Mouse (Mus musculus) layer of hippocampus, adult 18-20 months (tissue): ENCODE measurements around the gene Shkbp1. TPM values are rescaled to one million over a fixed set of nuclear protein-coding genes. Genes with fewer than 3 reads are reported as not detected.

Experiments
- DNase-seq, 2 experiments: peaks; one replicate each; pipeline ENCODE4 v3.0.0; 2022; ENCODE audit warnings: low spot score in 2 of 2
- total RNA-seq, 2 experiments: library from RNA; stranded (reverse); gene quantifications; 2 replicates each; pipeline ENCODE4 v1.2.3; 2021

Gene Shkbp1
- total RNA-seq, 2 experiments from 2014 or later: 25.8 to 28.2 TPM

GRCm38 (mm10) chr7:27311651-27312284 lies 44.1 kb downstream of the Shkbp1 start:
- no peak for DNase-seq

GRCm38 (mm10) chr7:27310996-27311535 lies 44.8 kb downstream of the Shkbp1 start:
- no peak for DNase-seq

GRCm38 (mm10) chr7:27310306-27310705 lies 45.5 kb downstream of the Shkbp1 start:
- DNase-seq: no peak

- no peak for DNase-seq
Observed at GRCm38 (mm10) chr7:27309832-27310231, 46.0 kb downstream of the Shkbp1 start.

GRCm38 (mm10) chr7:27308821-27309549 lies 46.8 kb downstream of the Shkbp1 start:
- no peak for DNase-seq

- no peak for DNase-seq
Observed at GRCm38 (mm10) chr7:27307551-27307950, 48.3 kb downstream of the Shkbp1 start.

- DNase-seq: no peak
Observed at GRCm38 (mm10) chr7:27306161-27307160, 49.4 kb downstream of the Shkbp1 start.

DNA sequence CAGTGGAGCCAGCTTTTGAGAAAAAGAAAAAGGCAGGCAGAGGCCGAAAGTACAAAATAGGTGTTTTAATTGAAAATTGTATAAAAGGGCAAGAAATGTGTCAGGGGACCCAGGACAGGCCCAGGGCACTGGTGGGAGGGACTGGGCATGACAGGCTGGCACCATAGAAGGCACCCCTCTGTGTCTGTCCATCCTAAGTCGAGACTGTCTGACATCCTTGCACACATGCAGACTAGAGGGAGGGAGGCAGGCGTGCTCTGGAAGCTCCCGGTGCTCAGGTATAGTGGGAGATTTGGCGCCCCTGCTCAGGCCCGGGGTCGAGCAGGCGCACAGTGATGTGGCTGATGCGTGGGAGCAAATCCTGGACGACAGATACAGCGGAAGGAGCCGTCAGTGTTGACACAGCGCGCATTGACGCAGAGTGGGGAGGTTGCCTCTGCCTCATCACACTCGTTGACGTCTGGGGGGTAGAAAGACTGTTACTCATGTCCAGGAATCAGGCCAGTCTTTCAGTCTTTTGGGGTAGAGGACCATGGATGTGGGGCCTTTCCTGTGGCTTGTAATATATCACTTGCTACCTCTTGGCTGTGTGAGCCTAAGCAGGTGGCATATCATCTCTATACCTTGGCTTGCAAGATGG lies 50.6 kb downstream of the Shkbp1 start:
- DNase-seq: no peak

- DNase-seq: peak; percentile 48 to 80
Observed at GRCm38 (mm10) chr7:27302172-27302571, 53.6 kb downstream of the Shkbp1 start.

DNA sequence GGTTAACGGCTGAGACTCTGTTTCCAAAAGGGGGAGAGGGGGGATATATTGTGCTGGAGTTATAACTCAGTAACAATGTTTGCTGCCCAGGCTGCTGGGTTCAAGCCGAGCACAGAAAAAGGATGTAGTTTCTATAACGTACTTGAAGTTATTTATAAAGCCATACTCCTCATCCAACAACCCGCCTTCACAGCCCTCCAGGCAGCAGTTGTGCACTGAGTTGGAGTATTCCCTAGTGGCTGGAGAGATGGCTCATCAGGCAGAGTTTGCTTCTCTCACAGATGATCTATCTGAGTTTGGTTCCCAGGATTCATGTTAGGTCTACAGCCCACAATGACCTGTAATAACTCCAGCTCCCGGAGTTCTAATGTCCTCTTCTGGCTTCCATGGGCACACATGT lies 55.0 kb downstream of the Shkbp1 start:
- no peak for DNase-seq

GRCm38 (mm10) chr7:27300351-27300750 lies 55.5 kb downstream of the Shkbp1 start:
- DNase-seq: no peak

DNA sequence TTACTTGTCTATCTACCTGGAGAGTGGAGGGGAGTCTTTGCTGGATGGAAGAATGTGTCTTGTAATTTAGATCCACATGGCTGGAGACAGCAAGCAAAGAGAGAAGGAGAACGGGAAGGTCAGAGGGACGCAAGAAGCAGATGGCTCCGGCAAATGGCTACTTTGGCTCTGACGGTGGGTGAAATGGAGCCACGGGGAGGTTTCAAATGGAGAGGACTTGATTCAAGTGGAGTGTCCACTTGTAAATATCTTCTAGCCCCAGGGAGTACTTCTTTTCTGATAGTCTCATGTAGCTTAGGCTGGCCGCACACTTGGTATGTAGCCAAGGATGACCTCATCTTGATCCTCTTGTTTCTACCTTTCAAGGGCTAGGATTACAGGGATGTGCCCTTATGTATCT lies 57.0 kb downstream of the Shkbp1 start:
- DNase-seq: no peak

GRCm38 (mm10) chr7:27298033-27298610 lies 57.7 kb downstream of the Shkbp1 start:
- no peak for DNase-seq

DNA sequence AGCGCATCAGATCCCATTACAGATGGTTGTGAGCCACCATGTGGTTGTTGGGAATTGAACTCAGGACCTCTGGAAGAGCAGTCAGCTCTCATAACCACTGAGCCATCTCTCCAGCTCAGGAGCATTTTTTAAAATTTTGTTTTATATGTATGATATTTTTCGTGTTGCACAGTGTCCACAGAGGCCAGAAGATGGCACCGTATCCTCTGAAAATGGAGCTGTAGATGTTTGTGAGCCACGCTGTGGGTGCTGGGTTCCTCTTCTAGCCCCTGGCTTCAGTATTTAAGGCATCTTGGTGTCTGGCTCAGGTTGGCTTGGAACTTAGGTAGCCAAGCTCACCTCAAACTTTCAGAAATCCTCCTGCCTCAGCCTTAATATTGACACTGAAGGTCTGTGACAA lies 59.3 kb downstream of the Shkbp1 start:
- no peak for DNase-seq

DNA sequence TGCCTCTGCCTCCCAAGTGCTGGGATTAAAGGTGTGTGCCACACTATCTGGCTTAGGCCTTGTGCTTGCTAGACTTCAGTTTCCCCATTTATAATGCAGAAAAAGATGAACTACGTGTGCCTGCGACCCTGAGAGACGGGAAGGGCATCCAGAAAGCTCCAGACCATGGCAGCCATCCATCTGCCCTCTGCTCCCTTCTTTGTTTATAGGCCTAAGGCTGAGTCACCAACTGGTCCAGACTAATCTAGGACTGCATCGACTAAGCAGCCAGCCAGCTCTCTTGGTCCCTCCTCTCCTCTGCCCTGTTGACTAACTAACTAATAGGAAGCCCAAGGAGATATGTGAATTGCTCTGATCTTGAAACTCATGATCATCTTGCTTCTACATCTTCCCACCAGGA lies 59.9 kb downstream of the Shkbp1 start:
- no peak for DNase-seq

Other genes starting within 250 kb of the Shkbp1 start
- not detected for gene Cyp2f2, start 236.1 kb downstream of the Shkbp1 start, total RNA-seq
- gene Cyp2t4, start 202.3 kb downstream of the Shkbp1 start, total RNA-seq: not detected
- 100 to 1,000 TPM; 106 to 110 TPM for gene Egln2, start 189.2 kb downstream of the Shkbp1 start, total RNA-seq
- gene Rab4b, start 177.1 kb downstream of the Shkbp1 start, total RNA-seq: 10 to 100 TPM; 88.4 to 94.7 TPM
- gene Gm21983, start 174.9 kb downstream of the Shkbp1 start, total RNA-seq: not detected
- 1 to 10 TPM in 1 of 2 experiments, under 1 TPM in 1; 0.62 to 2.0 TPM for gene Mia, start 174.9 kb downstream of the Shkbp1 start, total RNA-seq
- gene BC024978, start 160.2 kb downstream of the Shkbp1 start, total RNA-seq: 10 to 100 TPM; 20.6 to 23.8 TPM
- gene Snrpa, start 159.7 kb downstream of the Shkbp1 start, total RNA-seq: 10 to 100 TPM; 90.9 to 95.3 TPM
- 10 to 100 TPM; 10.6 TPM for gene Itpkc, start 127.4 kb downstream of the Shkbp1 start, total RNA-seq
- gene Coq8b, start 123.0 kb downstream of the Shkbp1 start, total RNA-seq: 10 to 100 TPM; 32.7 to 40.7 TPM
- gene Numbl, start 97.6 kb downstream of the Shkbp1 start, total RNA-seq: 100 to 1,000 TPM; 141 to 149 TPM
- gene Ltbp4, start 18.3 kb downstream of the Shkbp1 start, total RNA-seq: 10 to 100 TPM; 43.9 to 47.5 TPM
- gene Gm20479, start 1.4 kb upstream of the Shkbp1 start, total RNA-seq: not detected
- 100 to 1,000 TPM; 130 to 133 TPM for gene Sptbn4, start 91.7 kb upstream of the Shkbp1 start, total RNA-seq
- gene Blvrb, start 92.0 kb upstream of the Shkbp1 start, total RNA-seq: 10 to 100 TPM; 18.5 to 20.1 TPM
- gene Sertad3, start 117.7 kb upstream of the Shkbp1 start, total RNA-seq: 1 to 10 TPM; 4.2 to 5.1 TPM
- 10 to 100 TPM in 1 of 2 experiments, 1 to 10 TPM in 1; 8.7 to 11.5 TPM for gene Sertad1, start 130.9 kb upstream of the Shkbp1 start, total RNA-seq
- under 1 TPM; 0.25 to 0.35 TPM for gene Prx, start 143.3 kb upstream of the Shkbp1 start, total RNA-seq
- gene Hipk4, start 167.2 kb upstream of the Shkbp1 start, total RNA-seq: not detected
- 100 to 1,000 TPM; 575 to 580 TPM for gene Pld3, start 197.2 kb upstream of the Shkbp1 start, total RNA-seq
- 10 to 100 TPM; 24.7 to 26.5 TPM for gene 2310022A10Rik, start 197.2 kb upstream of the Shkbp1 start, total RNA-seq
- 100 to 1,000 TPM in 1 of 2 experiments, 10 to 100 TPM in 1; 88.8 to 103 TPM for gene Akt2, start 235.5 kb upstream of the Shkbp1 start, total RNA-seq